Mouse (Mus musculus): ENCODE results near the gene Tlk2.

The Tlk2 gene

GRCm38 (mm10) chr11:105261601-105262351, 83.2 kb downstream of the Tlk2 start:
- DNase-seq (ENCODE audit: low spot score), result no peak

GRCm38 (mm10) chr11:105264506-105264905, 85.9 kb downstream of the Tlk2 start:
- DNase-seq (ENCODE audit: low spot score), result no peak

- no peak for DNase-seq (ENCODE audit: low spot score)
Measured at GRCm38 (mm10) chr11:105264988-105265387, 86.4 kb downstream of the Tlk2 start.

GRCm38 (mm10) chr11:105270155-105270554, 91.5 kb downstream of the Tlk2 start:
- no peak for DNase-seq (ENCODE audit: low spot score)

- DNase-seq (ENCODE audit: low spot score), result no peak
Measured at GRCm38 (mm10) chr11:105280456-105280855, 101.8 kb downstream of the Tlk2 start.

- DNase-seq (ENCODE audit: low spot score), result no peak
Measured at GRCm38 (mm10) chr11:105281291-105281690, 102.7 kb downstream of the Tlk2 start.

- no peak for DNase-seq (ENCODE audit: low spot score)
Measured at GRCm38 (mm10) chr11:105281763-105282459, 103.3 kb downstream of the Tlk2 start.

GRCm38 (mm10) chr11:105282460-105282859, 103.9 kb downstream of the Tlk2 start:
- DNase-seq (ENCODE audit: low spot score), result no peak

- no peak for DNase-seq (ENCODE audit: low spot score)
Measured at GRCm38 (mm10) chr11:105283016-105283415, 104.4 kb downstream of the Tlk2 start.

GRCm38 (mm10) chr11:105285720-105286119, 107.1 kb downstream of the Tlk2 start:
- DNase-seq (ENCODE audit: low spot score), result no peak

- no peak for DNase-seq (ENCODE audit: low spot score)
Measured at GRCm38 (mm10) chr11:105289403-105289802, 110.8 kb downstream of the Tlk2 start.

- DNase-seq (ENCODE audit: low spot score), result no peak
Measured at GRCm38 (mm10) chr11:105291681-105292123, 113.1 kb downstream of the Tlk2 start.

GRCm38 (mm10) chr11:105292124-105293071, 113.8 kb downstream of the Tlk2 start, which contains the start of gene Mrc2:
Mrc2 (plus strand) TSS chr11:105292643.
- no peak for DNase-seq (ENCODE audit: low spot score)

- no peak for DNase-seq (ENCODE audit: low spot score)
Measured at GRCm38 (mm10) chr11:105293101-105293581, 114.5 kb downstream of the Tlk2 start.

GRCm38 (mm10) chr11:105293901-105294494, 115.4 kb downstream of the Tlk2 start:
- DNase-seq (ENCODE audit: low spot score), result no peak

- no peak for DNase-seq (ENCODE audit: low spot score)
Measured at GRCm38 (mm10) chr11:105296084-105296483, 117.5 kb downstream of the Tlk2 start.

- DNase-seq (ENCODE audit: low spot score), result no peak
Measured at GRCm38 (mm10) chr11:105310197-105310596, 131.6 kb downstream of the Tlk2 start.

GRCm38 (mm10) chr11:105311291-105311975, 132.8 kb downstream of the Tlk2 start:
- no peak for DNase-seq (ENCODE audit: low spot score)

- DNase-seq (ENCODE audit: low spot score), result no peak
Measured at GRCm38 (mm10) chr11:105312311-105312942, 133.8 kb downstream of the Tlk2 start.

- no peak for DNase-seq (ENCODE audit: low spot score)
Measured at GRCm38 (mm10) chr11:105312972-105313632, 134.5 kb downstream of the Tlk2 start.
